28 mouse cellular contexts compared by ENCODE assay signal in genomic region chr11:96653867-96654266, GRCm38 (mm10).
DNase-seq lines count a peak whose midpoint lies in the region; ATAC-seq and TF ChIP-seq lines count a peak whose summit lies in the region.
"Had no signal": no experiment of that assay in that cellular context is flagged by ENCODE, and none has a peak within 500 bp of the region (broad histone marks: within the 10 kb centered on the region; RNA-seq: fewer than 3 reads in every experiment).

No protein-coding gene starts in this region.

- H3K27me3 ChIP-seq in MEL (ENCODE audit: control insufficient read depth in 1 of 2, insufficient read depth in 2 of 2, low read length in 2 of 2): peaks cover 6 to 14% of the 10 kb centered on the region in 2 experiments
- peaks cover 4% of the 10 kb centered on the region; the same call in 1 of the 2 replicates for H3K27me3 ChIP-seq in embryonic facial prominence, embryonic 14.5 days (replicated peaks; ENCODE audit: control insufficient read depth, insufficient read depth, low read length)
- H3K27me3 ChIP-seq in lung, postnatal 0 days (replicated peaks; ENCODE audit: insufficient read depth, low read length): no peaks in the 10 kb centered on the region
- H3K27me3 ChIP-seq: embryonic facial prominence, embryonic 12.5 days; forebrain, embryonic 13.5 days; hindbrain, embryonic 13.5 days; intestine, embryonic 15.5 days had no signal

- H3K9me3 ChIP-seq in MEL (replicated peaks; ENCODE audit: insufficient read depth, low read length): no peaks in the 10 kb centered on the region
- H3K9me3 ChIP-seq in embryonic facial prominence, embryonic 14.5 days (ENCODE audit: control insufficient read depth, low read length): no peaks in the 10 kb centered on the region
- H3K9me3 ChIP-seq in lung, postnatal 0 days (ENCODE audit: low read length): no peaks in the 10 kb centered on the region
- H3K9me3 ChIP-seq: embryonic facial prominence, embryonic 12.5 days; forebrain, embryonic 10.5 days; forebrain, embryonic 13.5 days; hindbrain, embryonic 10.5 days; hindbrain, embryonic 13.5 days; intestine, embryonic 15.5 days had no signal

- no peak for ATAC-seq in embryonic facial prominence, embryonic 14.5 days (ENCODE audit: low read depth)
- ATAC-seq in megakaryocyte, adult 5-6 weeks (ENCODE audit: poor library complexity, severe bottlenecking): peak; percentile 96
- no peak for ATAC-seq in lung, postnatal 0 days
- ATAC-seq in erythroid progenitor cell, adult 5-6 weeks (replicated peaks; ENCODE audit: low FRiP score, poor library complexity, severe bottlenecking): no peak
- ATAC-seq: forebrain, embryonic 13.5 days; forebrain, embryonic 16.5 days; hindbrain, embryonic 16.5 days; intestine, embryonic 15.5 days; Patski had no signal

- no peak for TF ChIP-seq POLR2A in MEL (IDR thresholded peaks at IDR 0.05; ENCODE audit: control insufficient read depth in 1 of 2, insufficient read depth in 1 of 2, low read depth in 1 of 2, low read length in 2 of 2, poor library complexity in 1 of 2)

- no peaks in the 10 kb centered on the region for H3K79me2 ChIP-seq in MEL (ENCODE audit: control insufficient read depth, insufficient read depth, low read length, poor library complexity)

- TF ChIP-seq RAD21 in MEL (IDR thresholded peaks at IDR 0.05; ENCODE audit: low read depth, low read length): no peak

- no peak overlapping the region for H3K27ac ChIP-seq in MEL (ENCODE audit: control insufficient read depth, low read depth, low read length)
- H3K27ac ChIP-seq in embryonic facial prominence, embryonic 14.5 days (replicated peaks; ENCODE audit: low read depth, low read length): no peak overlapping the region
- no peak overlapping the region for H3K27ac ChIP-seq in lung, postnatal 0 days (ENCODE audit: low read length)
- H3K27ac ChIP-seq: embryonic facial prominence, embryonic 12.5 days; forebrain, embryonic 10.5 days; forebrain, embryonic 13.5 days; gastrocnemius, adult 2 months; hindbrain, embryonic 10.5 days; hindbrain, embryonic 13.5 days; intestine, embryonic 15.5 days had no signal

- no peak overlapping the region for H3K4me2 ChIP-seq in embryonic facial prominence, embryonic 14.5 days (ENCODE audit: low read depth, low read length)
- H3K4me2 ChIP-seq in lung, postnatal 0 days (replicated peaks; ENCODE audit: low read depth, low read length): no peak overlapping the region
- H3K4me2 ChIP-seq: embryonic facial prominence, embryonic 12.5 days; forebrain, embryonic 13.5 days; heart, embryonic 11.5 days; hindbrain, embryonic 13.5 days; intestine, embryonic 15.5 days had no signal

- intact Hi-C loops in left cerebral cortex, postnatal 36 days (cut with DNase I): no loop called here

- TF ChIP-seq EP300 in MEL (IDR thresholded peaks at IDR 0.05; ENCODE audit: low read depth in 1 of 2, low read length in 2 of 2): no peak
- no peak for TF ChIP-seq EP300 in lung, postnatal 0 days (IDR thresholded peaks at IDR 0.05)

- no peaks in the 10 kb centered on the region for H3K4me1 ChIP-seq in MEL (ENCODE audit: control insufficient read depth in 1 of 2, insufficient read depth in 2 of 2, low read length in 2 of 2)
- no peaks in the 10 kb centered on the region for H3K4me1 ChIP-seq in embryonic facial prominence, embryonic 14.5 days (ENCODE audit: control insufficient read depth, insufficient read depth, low read length)
- H3K4me1 ChIP-seq in lung, postnatal 0 days (ENCODE audit: insufficient read depth, low read depth, low read length): no peaks in the 10 kb centered on the region
- H3K4me1 ChIP-seq: embryonic facial prominence, embryonic 12.5 days; forebrain, embryonic 10.5 days; forebrain, embryonic 13.5 days; hindbrain, embryonic 10.5 days; intestine, embryonic 15.5 days had no signal

- no peaks in the 10 kb centered on the region for H3K36me3 ChIP-seq in MEL (ENCODE audit: control insufficient read depth in 1 of 2, insufficient read depth in 2 of 2, low read length in 2 of 2)
- no peaks in the 10 kb centered on the region for H3K36me3 ChIP-seq in embryonic facial prominence, embryonic 14.5 days (ENCODE audit: control insufficient read depth, insufficient read depth, low read length)
- H3K36me3 ChIP-seq in lung, postnatal 0 days (ENCODE audit: insufficient read depth, low read length): no peaks in the 10 kb centered on the region
- H3K36me3 ChIP-seq: embryonic facial prominence, embryonic 12.5 days; forebrain, embryonic 10.5 days; hindbrain, embryonic 10.5 days; hindbrain, embryonic 13.5 days; intestine, embryonic 15.5 days had no signal

- 59% methylated on average over 8 of the region's 8 CpGs for WGBS in embryonic facial prominence, embryonic 14.5 days
- WGBS in lung, postnatal 0 days: 85% methylated on average over 8 of the region's 8 CpGs

- TF ChIP-seq CTCF in MEL (IDR thresholded peaks at IDR 0.05 in 2 of 3, conservative IDR thresholded peaks at IDR 0.05 in 1 of 3; ENCODE audit: control insufficient read depth in 1 of 3, insufficient read depth in 1 of 3, low read depth in 2 of 3, low read length in 3 of 3, poor library complexity in 1 of 3, severe bottlenecking in 1 of 3): no peak
- TF ChIP-seq CTCF in lung, postnatal 0 days (IDR thresholded peaks at IDR 0.05): no peak

- H3K9ac ChIP-seq in MEL (ENCODE audit: control insufficient read depth, low read depth, low read length, poor library complexity, severe bottlenecking): no peak overlapping the region
- no peak overlapping the region for H3K9ac ChIP-seq in embryonic facial prominence, embryonic 14.5 days (ENCODE audit: low read depth, low read length)
- no peak overlapping the region for H3K9ac ChIP-seq in lung, postnatal 0 days (replicated peaks; ENCODE audit: low read depth)
- H3K9ac ChIP-seq: embryonic facial prominence, embryonic 12.5 days; forebrain, embryonic 13.5 days; hindbrain, embryonic 13.5 days; intestine, embryonic 15.5 days had no signal

- no peak overlapping the region for H3K4me3 ChIP-seq in MEL (ENCODE audit: control insufficient read depth in 1 of 2, insufficient read depth in 1 of 2, low read depth in 2 of 2, low read length in 2 of 2)
- H3K4me3 ChIP-seq in embryonic facial prominence, embryonic 14.5 days (ENCODE audit: low read depth, low read length): no peak overlapping the region
- H3K4me3 ChIP-seq in lung, postnatal 0 days (ENCODE audit: low read depth, low read length): no peak overlapping the region
- H3K4me3 ChIP-seq: embryonic facial prominence, embryonic 12.5 days; erythroblast, embryonic 14.5 days; forebrain, embryonic 10.5 days; forebrain, embryonic 13.5 days; gastrocnemius, adult 2 months; hindbrain, embryonic 10.5 days; hindbrain, embryonic 13.5 days; intestine, embryonic 15.5 days had no signal

- DNase-seq in MEL (ENCODE audit: low read depth, low spot score): peak; percentile 11
- DNase-seq in embryonic facial prominence, embryonic 14.5 days (ENCODE audit: low spot score): peak; percentile 4
- peak; percentile 8 to 41 for DNase-seq in monocyte, adult 2 months (ENCODE audit: low read depth in 1 of 2, low spot score in 2 of 2)
- no peak for DNase-seq in adrenal gland, postnatal 10 days
- DNase-seq in lung, postnatal 0 days (ENCODE audit: low spot score): no peak
- no peak for DNase-seq in left cerebral cortex, postnatal 36 days (ENCODE audit: low spot score in 2 of 2)
- DNase-seq: adrenal gland, postnatal 14 days; cerebellum, adult 11 months; cerebellum, adult 2 months; cerebellum, adult 9-11 months; cerebellum, postnatal 25 days; embryo, embryonic 11 days; gastrocnemius, adult 2 months; gastrocnemius, postnatal 25 days; heart, adult 11 months had no signal

TF ChIP-seq in MEL, 35 proteins besides CTCF, POLR2A, EP300 and RAD21:
- TF ChIP-seq HCFC1 (IDR thresholded peaks at IDR 0.05; ENCODE audit: low read depth, low read length) (no peak), ELF1 (IDR thresholded peaks at IDR 0.05; ENCODE audit: low read depth, low read length) (no peak), ETS1 (IDR thresholded peaks at IDR 0.05; ENCODE audit: low read depth, low read length) (no peak), MAZ (IDR thresholded peaks at IDR 0.05; ENCODE audit: low read depth, low read length) (no peak), MYB (IDR thresholded peaks at IDR 0.05; ENCODE audit: low read depth, low read length) (no peak), ZC3H11A (IDR thresholded peaks at IDR 0.05; ENCODE audit: low read depth, low read length) (no peak), KAT2A (conservative IDR thresholded peaks at IDR 0.05; ENCODE audit: low read depth, low read length) (no peak), GATA1 (IDR thresholded peaks at IDR 0.05; ENCODE audit: low read depth, low read length) (no peak), MAX (IDR thresholded peaks at IDR 0.05; ENCODE audit: low read length) (no peak), NRF1 (IDR thresholded peaks at IDR 0.05; ENCODE audit: insufficient read depth, low read depth, low read length, poor library complexity, severe bottlenecking) (no peak), TAL1 (IDR thresholded peaks at IDR 0.05; ENCODE audit: low read length) (no peak), ZMIZ1 (IDR thresholded peaks at IDR 0.05; ENCODE audit: low read depth, low read length) (no peak), JUND (IDR thresholded peaks at IDR 0.05; ENCODE audit: low read depth, low read length) (no peak), TCF12 (IDR thresholded peaks at IDR 0.05; ENCODE audit: low read depth, low read length) (no peak), RCOR1 (IDR thresholded peaks at IDR 0.05; ENCODE audit: low read depth, low read length) (no peak), SMC3 (IDR thresholded peaks at IDR 0.05; ENCODE audit: low read depth, low read length) (no peak), USF2 (IDR thresholded peaks at IDR 0.05; ENCODE audit: borderline replicate concordance in 1 of 2, insufficient read depth in 1 of 2, low read depth in 1 of 2, low read length in 2 of 2) (no peak), MEF2A (IDR thresholded peaks at IDR 0.05; ENCODE audit: extremely low read depth, insufficient replicate concordance, low read depth, low read length, poor library complexity, severe bottlenecking) (no peak), UBTF (IDR thresholded peaks at IDR 0.05; ENCODE audit: borderline replicate concordance, insufficient read depth, low read depth, low read length) (no peak), ZKSCAN1 (IDR thresholded peaks at IDR 0.05; ENCODE audit: low read depth, low read length) (no peak)

Comparison
In these comparisons a context has a peak if more than half of its experiments do, and no peak if none do; other contexts are left out.
1. DNase-seq: peak in MEL (single experiment), embryonic facial prominence, embryonic 14.5 days (single experiment) and monocyte, adult 2 months (2 of 2); none in adrenal gland, postnatal 10 days (single experiment), lung, postnatal 0 days (single experiment) and left cerebral cortex, postnatal 36 days (0 of 2).